24 mouse cellular contexts compared by ENCODE assay signal in the genomic region with DNA sequence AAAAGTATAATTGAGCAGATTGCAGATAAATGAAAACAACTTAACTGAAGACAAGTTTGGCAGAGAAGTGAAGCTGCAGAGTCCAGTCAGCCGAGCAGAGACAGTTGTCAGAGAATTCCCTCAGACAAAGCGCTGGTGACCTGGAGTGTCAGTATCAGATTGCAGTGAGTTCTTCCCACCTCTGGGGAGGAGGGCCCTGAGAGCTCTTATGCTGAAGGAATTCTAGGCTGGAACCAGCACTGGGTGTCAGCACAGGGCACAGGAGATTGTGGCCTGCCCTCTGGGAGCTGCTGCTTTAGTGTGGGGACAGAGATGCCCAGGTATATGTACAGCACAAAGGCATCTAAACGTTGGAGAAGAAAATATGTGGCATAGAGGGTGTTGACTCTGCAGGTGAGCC. TPM values are rescaled to one million over a fixed set of nuclear protein-coding genes. Genes with fewer than 3 reads are reported as not detected.
DNase-seq lines count a peak whose midpoint lies in the region; ATAC-seq lines count a peak whose summit lies in the region.
"Had no signal": no experiment of that assay in that cellular context is flagged by ENCODE, and none has a peak within 500 bp of the region (broad histone marks: within the 10 kb centered on the region; RNA-seq: fewer than 3 reads in every experiment).

No protein-coding gene starts in this region.

- no peak overlapping the region for H3K4me2 ChIP-seq in heart, embryonic 12.5 days
- H3K4me2 ChIP-seq in kidney, embryonic 16.5 days (replicated peaks; ENCODE audit: low read depth, low read length): no peak overlapping the region
- H3K4me2 ChIP-seq: forebrain, embryonic 15.5 days; hindbrain, embryonic 14.5 days; intestine, embryonic 15.5 days; stomach, embryonic 15.5 days had no signal

- DNase-seq in heart, postnatal 14 days: no peak
- no peak for DNase-seq in kidney, adult 9 months
- peak; percentile 50 for DNase-seq in ZHBTc4 (ENCODE audit: low read depth, low spot score)
- DNase-seq in embryo, embryonic 9.5 days (ENCODE audit: extremely low spot score): peak; percentile 29
- no peak for DNase-seq in frontal cortex, postnatal 25 days (ENCODE audit: low spot score in 2 of 2)
- DNase-seq: cerebellum, adult 18-20 months; cerebellum, postnatal 36 days; kidney, postnatal 36 days; left cerebral cortex, postnatal 4 days; liver; right cerebral cortex, postnatal 25 days; thymus, adult 2 months had no signal

- no peak overlapping the region for H3K9ac ChIP-seq in heart, embryonic 12.5 days
- H3K9ac ChIP-seq in kidney, embryonic 16.5 days (replicated peaks; ENCODE audit: low read length): no peak overlapping the region
- H3K9ac ChIP-seq: forebrain, embryonic 15.5 days; hindbrain, embryonic 14.5 days; intestine, embryonic 15.5 days; stomach, embryonic 15.5 days had no signal

- no peaks in the 10 kb centered on the region for H3K9me3 ChIP-seq in heart, embryonic 12.5 days (replicated peaks)
- no peaks in the 10 kb centered on the region for H3K9me3 ChIP-seq in kidney, embryonic 16.5 days (ENCODE audit: low read length)
- H3K9me3 ChIP-seq: forebrain, embryonic 15.5 days; intestine, embryonic 15.5 days; stomach, embryonic 15.5 days had no signal

- H3K36me3 ChIP-seq in heart, embryonic 12.5 days: peaks cover 33% of the 10 kb centered on the region
- peaks cover 27% of the 10 kb centered on the region for H3K36me3 ChIP-seq in kidney, embryonic 16.5 days (ENCODE audit: insufficient read depth, low read length)
- H3K36me3 ChIP-seq: stomach, embryonic 15.5 days had no signal

- intact Hi-C loops in heart, postnatal 14 days (cut with DNase I): no loop called here

- H3K27ac ChIP-seq in heart, embryonic 12.5 days (ENCODE audit: poor library complexity, severe bottlenecking): peak overlapping the region; percentile 42
- H3K27ac ChIP-seq in kidney, embryonic 16.5 days (ENCODE audit: low read length): no peak overlapping the region
- H3K27ac ChIP-seq: forebrain, embryonic 15.5 days; hindbrain, embryonic 14.5 days; intestine, embryonic 15.5 days; stomach, embryonic 15.5 days had no signal

- H3K4me1 ChIP-seq in heart, embryonic 12.5 days (replicated peaks): peaks cover 59% of the 10 kb centered on the region
- H3K4me1 ChIP-seq in kidney, embryonic 16.5 days (ENCODE audit: insufficient read depth, low read length): peaks cover 26% of the 10 kb centered on the region

- no peak overlapping the region for H3K4me3 ChIP-seq in heart, embryonic 12.5 days
- H3K4me3 ChIP-seq in kidney, embryonic 16.5 days (ENCODE audit: low read length): no peak overlapping the region
- H3K4me3 ChIP-seq: forebrain, embryonic 15.5 days; intestine, embryonic 15.5 days; stomach, embryonic 15.5 days had no signal

- WGBS in heart, embryonic 12.5 days: 10% methylated on average over 3 of the region's 3 CpGs
- 22% methylated on average over 3 of the region's 3 CpGs for WGBS in kidney, embryonic 16.5 days

- peak; percentile 47; the same call in 1 of the 2 replicates for ATAC-seq in heart, embryonic 12.5 days (ENCODE audit: insufficient number of reproducible peaks, low FRiP score)
- ATAC-seq in kidney, embryonic 16.5 days (ENCODE audit: low FRiP score, low TSS enrichment): peak; percentile 65
- ATAC-seq in inflammation-experienced regulatory T-cells, adult 6 months: no peak
- ATAC-seq: forebrain, embryonic 15.5 days; intestine, embryonic 15.5 days; midbrain, embryonic 16.5 days; Patski had no signal

- no peaks in the 10 kb centered on the region for H3K27me3 ChIP-seq in heart, embryonic 12.5 days (replicated peaks)
- H3K27me3 ChIP-seq in kidney, embryonic 16.5 days (ENCODE audit: insufficient read depth, low read length): no peaks in the 10 kb centered on the region
- H3K27me3 ChIP-seq: forebrain, embryonic 15.5 days; intestine, embryonic 15.5 days; Patski; stomach, embryonic 15.5 days had no signal

RNA-seq across cellular contexts. Expression of gene Golga4, which starts 14.8 kb away (rescaled TPM):
- polyA plus RNA-seq in heart, embryonic 12.5 days (2016; fragmentation: Nextera tagmentation; extraction: Ambion mirVana): 74.8 and 75.5 TPM in 2 replicates
- 100 to 1,000 TPM; 180 to 187 TPM for total RNA-seq in heart, postnatal 14 days (2021)
- 55.1 and 63.6 TPM in 2 replicates for polyA plus RNA-seq in kidney, embryonic 16.5 days (2015; fragmentation: Nextera tagmentation; extraction: Ambion mirVana)
- 10 to 100 TPM; 19.4 to 33.8 (median 29.9) TPM for polyA plus RNA-seq in inflammation-experienced regulatory T-cells, adult 6 months (2017; shearing (Covaris generic))

RNA-seq across cellular contexts. Expression of gene Eomes, which starts 42.8 kb away (rescaled TPM):
- 0.08 and 0.11 TPM in 2 replicates for polyA plus RNA-seq in heart, embryonic 12.5 days (2016; fragmentation: Nextera tagmentation; extraction: Ambion mirVana)
- not detected for total RNA-seq in heart, postnatal 14 days (2021)
- polyA plus RNA-seq in kidney, embryonic 16.5 days (2015; fragmentation: Nextera tagmentation; extraction: Ambion mirVana): 0.06 TPM in 1 of 2 replicates, not detected in the other
- polyA plus RNA-seq in inflammation-experienced regulatory T-cells, adult 6 months (2017; shearing (Covaris generic)): 10 to 100 TPM in 1 of 3 experiments, under 1 TPM in 2; 0.16 to 10.9 (median 0.62) TPM
- total RNA-seq: gastrocnemius, adult 18-20 months; granulocyte monocyte progenitor cell, adult 5-6 weeks had no signal
- polyA plus RNA-seq: liver, embryonic 16.5 days had no signal

Comparison
In these comparisons a context has a peak if more than half of its experiments do, and no peak if none do; other contexts are left out.
1. DNase-seq: peak in ZHBTc4 (single experiment) and embryo, embryonic 9.5 days (single experiment); none in heart, postnatal 14 days (0 of 2), kidney, adult 9 months (single experiment) and frontal cortex, postnatal 25 days (0 of 2).